ENCODE assay signal across 8 mouse cellular contexts in the genomic region with DNA sequence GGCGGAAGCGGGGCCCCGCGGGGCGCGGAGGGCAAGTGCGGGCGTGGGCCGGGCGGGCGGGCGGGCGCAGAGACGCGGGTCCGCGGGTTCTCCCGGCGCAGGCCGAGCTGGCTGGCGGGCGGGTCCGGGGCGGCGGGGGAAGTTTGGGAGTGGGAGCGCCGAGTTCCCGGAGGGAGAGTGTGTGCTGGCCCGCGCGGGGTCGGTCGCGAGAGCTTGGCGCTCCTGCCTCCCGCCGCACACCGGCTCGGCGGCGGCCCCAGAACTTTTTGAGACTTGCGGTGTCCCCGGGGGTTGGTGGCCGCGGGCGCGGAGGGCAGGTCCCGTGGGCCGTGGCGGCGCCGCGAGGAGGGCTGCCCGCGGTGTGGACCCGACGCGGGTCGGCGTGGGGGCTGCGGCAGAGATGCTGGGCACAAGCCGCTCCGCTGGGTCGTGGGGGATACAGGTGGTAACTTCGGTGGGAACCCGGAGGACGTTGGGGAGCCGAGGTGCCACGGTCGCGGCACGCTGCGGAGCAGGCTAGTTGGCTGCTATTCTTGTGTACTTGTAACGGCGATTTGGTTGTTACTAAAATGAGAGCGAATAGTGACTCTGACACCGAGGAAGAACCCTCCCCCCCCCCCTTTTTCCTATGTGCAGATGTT. TPM values are rescaled to one million over a fixed set of nuclear protein-coding genes. Genes with fewer than 3 reads are reported as not detected.
DNase-seq lines count a peak whose midpoint lies in the region; ATAC-seq and TF ChIP-seq lines count a peak whose summit lies in the region.

No protein-coding gene starts in this region.

- H3K27me3 ChIP-seq in MEL (ENCODE audit: control insufficient read depth in 1 of 2, insufficient read depth in 2 of 2, low read length in 2 of 2) = no peaks in the 10 kb centered on the region
- no peaks in the 10 kb centered on the region for H3K27me3 ChIP-seq in forebrain, embryonic 11.5 days (ENCODE audit: control insufficient read depth, insufficient read depth, low read length)
- H3K27me3 ChIP-seq in hindbrain, embryonic 12.5 days = no peaks in the 10 kb centered on the region
- H3K27me3 ChIP-seq in limb, embryonic 13.5 days = no peaks in the 10 kb centered on the region
- no peaks in the 10 kb centered on the region for H3K27me3 ChIP-seq in midbrain, embryonic 16.5 days (ENCODE audit: control insufficient read depth, insufficient read depth, low read depth, low read length)

- peak overlapping the region; percentile 72 to 90 for H3K4me3 ChIP-seq in MEL (ENCODE audit: control insufficient read depth in 1 of 2, insufficient read depth in 1 of 2, low read depth in 2 of 2, low read length in 2 of 2)
- H3K4me3 ChIP-seq in forebrain, embryonic 11.5 days (ENCODE audit: low read depth, low read length) = peak overlapping the region; percentile 97
- H3K4me3 ChIP-seq in hindbrain, embryonic 12.5 days = peak overlapping the region; percentile 96
- peak overlapping the region; percentile 94 for H3K4me3 ChIP-seq in limb, embryonic 13.5 days
- peak overlapping the region; percentile 93 for H3K4me3 ChIP-seq in midbrain, embryonic 16.5 days (ENCODE audit: low read depth, low read length)

- peak overlapping the region; percentile 74 for H3K4me2 ChIP-seq in forebrain, embryonic 11.5 days (ENCODE audit: low read depth, low read length, severe bottlenecking)
- H3K4me2 ChIP-seq in hindbrain, embryonic 12.5 days (replicated peaks) = peak overlapping the region; percentile 87
- H3K4me2 ChIP-seq in limb, embryonic 13.5 days (replicated peaks) = peak overlapping the region; percentile 79
- peak overlapping the region; percentile 84 for H3K4me2 ChIP-seq in midbrain, embryonic 16.5 days (ENCODE audit: low read length)

- peak overlapping the region; percentile 70 for H3K27ac ChIP-seq in MEL (ENCODE audit: control insufficient read depth, low read depth, low read length)
- peak overlapping the region; percentile 88 for H3K27ac ChIP-seq in forebrain, embryonic 11.5 days (ENCODE audit: low read depth, low read length)
- peak overlapping the region; percentile 98 for H3K27ac ChIP-seq in hindbrain, embryonic 12.5 days
- H3K27ac ChIP-seq in limb, embryonic 13.5 days = peak overlapping the region; percentile 96
- H3K27ac ChIP-seq in midbrain, embryonic 16.5 days (ENCODE audit: low read length) = peak overlapping the region; percentile 95

- peaks cover 14 to 25% of the 10 kb centered on the region in 2 experiments for H3K4me1 ChIP-seq in MEL (ENCODE audit: control insufficient read depth in 1 of 2, insufficient read depth in 2 of 2, low read length in 2 of 2)
- H3K4me1 ChIP-seq in forebrain, embryonic 11.5 days (replicated peaks; ENCODE audit: control insufficient read depth, insufficient read depth, low read length) = peaks cover 9% of the 10 kb centered on the region
- H3K4me1 ChIP-seq in hindbrain, embryonic 12.5 days = peaks cover 18% of the 10 kb centered on the region
- H3K4me1 ChIP-seq in limb, embryonic 13.5 days = peaks cover 28% of the 10 kb centered on the region
- peaks cover 32% of the 10 kb centered on the region for H3K4me1 ChIP-seq in midbrain, embryonic 16.5 days (ENCODE audit: control insufficient read depth, insufficient read depth, low read length)

- no peak for DNase-seq in MEL (ENCODE audit: low read depth, low spot score)
- peak; percentile 49 for DNase-seq in adrenal gland, postnatal 25 days
- peak; percentile 85 for DNase-seq in forebrain, embryonic 11.5 days (ENCODE audit: low spot score)
- DNase-seq in spleen, postnatal 4 days (ENCODE audit: low spot score in 2 of 2) = peak; percentile 54 to 84

- H3K9ac ChIP-seq in MEL (ENCODE audit: control insufficient read depth, low read depth, low read length, poor library complexity, severe bottlenecking) = peak overlapping the region; percentile 96
- peak overlapping the region; percentile 95 for H3K9ac ChIP-seq in forebrain, embryonic 11.5 days (ENCODE audit: low read length)
- H3K9ac ChIP-seq in hindbrain, embryonic 12.5 days = peak overlapping the region; percentile 93
- H3K9ac ChIP-seq in limb, embryonic 13.5 days = peak overlapping the region; percentile 100
- peak overlapping the region; percentile 91 for H3K9ac ChIP-seq in midbrain, embryonic 16.5 days (ENCODE audit: low read depth, low read length)

- no peak; the same call in 1 of the 2 replicates for ATAC-seq in forebrain, embryonic 11.5 days (replicated peaks; ENCODE audit: low FRiP score)
- ATAC-seq in hindbrain, embryonic 12.5 days (ENCODE audit: low FRiP score) = no peak
- ATAC-seq in limb, embryonic 13.5 days (ENCODE audit: low FRiP score, low read depth) = peak; percentile 1; the same call in 1 of the 2 replicates
- ATAC-seq in midbrain, embryonic 16.5 days = 0 out of 2 replicates have a peak, but pooled peaks have one; percentile 2
- no peak for ATAC-seq in megakaryocyte progenitor cell, adult 5-6 weeks (replicated peaks; ENCODE audit: poor library complexity)

- TF ChIP-seq POLR2A in MEL (IDR thresholded peaks at IDR 0.05; ENCODE audit: control insufficient read depth in 1 of 2, insufficient read depth in 1 of 2, low read depth in 1 of 2, low read length in 2 of 2, poor library complexity in 1 of 2) = peak in 1 of 2 experiments; percentile 6; a peak in 1 of 4 replicates

- no peak for TF ChIP-seq EP300 in MEL (IDR thresholded peaks at IDR 0.05; ENCODE audit: low read depth in 1 of 2, low read length in 2 of 2)

- H3K36me3 ChIP-seq in MEL (ENCODE audit: control insufficient read depth in 1 of 2, insufficient read depth in 2 of 2, low read length in 2 of 2) = peaks cover 0 to 42% of the 10 kb centered on the region in 2 experiments; a peak in 2 of 4 replicates
- no peaks in the 10 kb centered on the region for H3K36me3 ChIP-seq in forebrain, embryonic 11.5 days (ENCODE audit: control insufficient read depth, insufficient read depth, low read length)
- no peaks in the 10 kb centered on the region for H3K36me3 ChIP-seq in hindbrain, embryonic 12.5 days
- no peaks in the 10 kb centered on the region for H3K36me3 ChIP-seq in limb, embryonic 13.5 days
- no peaks in the 10 kb centered on the region for H3K36me3 ChIP-seq in midbrain, embryonic 16.5 days (ENCODE audit: control insufficient read depth, insufficient read depth, low read length)

- TF ChIP-seq RAD21 in MEL (IDR thresholded peaks at IDR 0.05; ENCODE audit: low read depth, low read length) = no peak

- no peak for TF ChIP-seq CTCF in MEL (IDR thresholded peaks at IDR 0.05 in 2 of 3, conservative IDR thresholded peaks at IDR 0.05 in 1 of 3; ENCODE audit: control insufficient read depth in 1 of 3, insufficient read depth in 1 of 3, low read depth in 2 of 3, low read length in 3 of 3, poor library complexity in 1 of 3, severe bottlenecking in 1 of 3)

- peaks cover 32% of the 10 kb centered on the region for H3K79me2 ChIP-seq in MEL (ENCODE audit: control insufficient read depth, insufficient read depth, low read length, poor library complexity)

- H3K9me3 ChIP-seq in MEL (replicated peaks; ENCODE audit: insufficient read depth, low read length) = no peaks in the 10 kb centered on the region
- H3K9me3 ChIP-seq in forebrain, embryonic 11.5 days (ENCODE audit: control insufficient read depth, low read length) = no peaks in the 10 kb centered on the region
- no peaks in the 10 kb centered on the region for H3K9me3 ChIP-seq in hindbrain, embryonic 12.5 days (replicated peaks)
- no peaks in the 10 kb centered on the region for H3K9me3 ChIP-seq in limb, embryonic 13.5 days
- no peaks in the 10 kb centered on the region for H3K9me3 ChIP-seq in midbrain, embryonic 16.5 days (replicated peaks; ENCODE audit: control insufficient read depth, low read length, poor library complexity, severe bottlenecking)

- under 1% methylated on average over 58 of the region's 77 CpGs for WGBS in forebrain, embryonic 11.5 days
- WGBS in hindbrain, embryonic 12.5 days = under 1% methylated on average over 53 of the region's 77 CpGs
- under 1% methylated on average over 66 of the region's 77 CpGs for WGBS in limb, embryonic 13.5 days
- WGBS in midbrain, embryonic 16.5 days = under 1% methylated on average over 51 of the region's 77 CpGs

TF ChIP-seq in MEL, 35 proteins besides CTCF, POLR2A, EP300 and RAD21 (continues in another document):
- TF ChIP-seq TBP (IDR thresholded peaks at IDR 0.05; ENCODE audit: low read depth, low read length) (no peak), MYC (IDR thresholded peaks at IDR 0.05; ENCODE audit: low read depth, low read length) (no peak), MXI1 (IDR thresholded peaks at IDR 0.05; ENCODE audit: low read depth, low read length) (no peak), USF2 (IDR thresholded peaks at IDR 0.05; ENCODE audit: borderline replicate concordance in 1 of 2, insufficient read depth in 1 of 2, low read depth in 1 of 2, low read length in 2 of 2) (no peak), MEF2A (IDR thresholded peaks at IDR 0.05; ENCODE audit: extremely low read depth, insufficient replicate concordance, low read depth, low read length, poor library complexity, severe bottlenecking) (no peak), ZMIZ1 (IDR thresholded peaks at IDR 0.05; ENCODE audit: low read depth, low read length) (no peak), ELF1 (IDR thresholded peaks at IDR 0.05; ENCODE audit: low read depth, low read length) (no peak), POLR2AphosphoS2 (IDR thresholded peaks at IDR 0.05; ENCODE audit: low read length) (no peak), RCOR1 (IDR thresholded peaks at IDR 0.05; ENCODE audit: low read depth, low read length) (no peak), USF1 (IDR thresholded peaks at IDR 0.05; ENCODE audit: low read depth, low read length) (no peak), NELFE (IDR thresholded peaks at IDR 0.05; ENCODE audit: low read depth, low read length) (no peak), GABPA (IDR thresholded peaks at IDR 0.05; ENCODE audit: low read depth, low read length) (no peak), MAZ (IDR thresholded peaks at IDR 0.05; ENCODE audit: low read depth, low read length) (no peak; the same call in 1 of the 2 replicates), SIN3A (IDR thresholded peaks at IDR 0.05; ENCODE audit: low read length) (no peak; the same call in 1 of the 2 replicates), ZC3H11A (IDR thresholded peaks at IDR 0.05; ENCODE audit: low read depth, low read length) (no peak)

RNA-seq across cellular contexts. Expression of a gene that starts 1.7 kb away (rescaled TPM):
- total RNA-seq in MEL (2012; rRNA removed) = 12.6 and 14.3 TPM in 2 replicates
- 10 to 100 TPM in 1 of 2 experiments, not detected in 1; 38.4 TPM for polyA plus RNA-seq in MEL (2012; ENCODE audit: insufficient read depth in 1 of 2, insufficient read length in 2 of 2, low read depth in 1 of 2, low replicate concordance in 2 of 2, missing spikeins in 1 of 2)
- total RNA-seq in adrenal gland, postnatal 25 days (2021) = 25.4 and 30.5 TPM in 2 replicates
- polyA plus RNA-seq in forebrain, embryonic 11.5 days (2014; fragmentation: Nextera tagmentation; extraction: Ambion mirVana) = 179 and 190 TPM in 2 replicates
- 153 and 159 TPM in 2 replicates for polyA plus RNA-seq in hindbrain, embryonic 12.5 days (2016; fragmentation: Nextera tagmentation; extraction: Ambion mirVana)
- 225 and 256 TPM in 2 replicates for polyA plus RNA-seq in limb, embryonic 13.5 days (2015; fragmentation: Nextera tagmentation; extraction: Ambion mirVana)
- 227 and 255 TPM in 2 replicates for polyA plus RNA-seq in midbrain, embryonic 16.5 days (2015; fragmentation: Nextera tagmentation; extraction: Ambion mirVana)
- 49.8 and 60.5 TPM in 2 replicates for total RNA-seq in megakaryocyte progenitor cell, adult 5-6 weeks (2015)
- total RNA-seq in megakaryocyte progenitor cell, adult 5-6 weeks (2017) = 26.7 and 39.1 TPM in 2 replicates

Comparison
In these comparisons a context has a peak if more than half of its experiments do, and no peak if none do; other contexts are left out.
1. ATAC-seq: peak in limb, embryonic 13.5 days (single experiment) and midbrain, embryonic 16.5 days (single experiment); none in forebrain, embryonic 11.5 days (single experiment), hindbrain, embryonic 12.5 days (single experiment) and megakaryocyte progenitor cell, adult 5-6 weeks (single experiment).
2. Peak in every context shown above with its lines, with median percentiles within 50 percentile points of each other: H3K27ac ChIP-seq, H3K4me3 ChIP-seq, H3K9ac ChIP-seq and H3K4me2 ChIP-seq.